Mouse (Mus musculus) stomach, embryonic 16.5 days (tissue): Measurements from ENCODE around the gene Zdhhc12. TPM values are rescaled to one million over a fixed set of nuclear protein-coding genes. Genes with fewer than 3 reads are reported as not detected.
A peak's percentile ranks its signal among the peaks of the same experiment; 100 is the strongest.
"Not testable (repeated sequence)": the region's sequence is repeated elsewhere in the genome, so short reads cannot be mapped to it uniquely, and the experiment has no call there.

ENCODE experiments used
- ATAC-seq: fragments of 200-750 bp; cut with Nextera tagmentation; 2 replicates; pipeline ENCODE4 v1.8.0; 2017; ENCODE audit warnings: moderate number of reproducible peaks, moderate TSS enrichment; ENCODE audit not compliant: insufficient read depth, low FRiP score
- H3K27ac ChIP-seq: fragments of 300-500 bp; sonication (generic); 2 replicates; pipeline ENCODE4 v1.5.1; 2014; ENCODE audit warnings: low read length
- H3K27me3 ChIP-seq: fragments of 300-500 bp; sonication (generic); 2 replicates; pipeline ENCODE4 v1.6.1; 2014; ENCODE audit warnings: low read length, control low read depth, mixed read lengths; ENCODE audit not compliant: control insufficient read depth, insufficient read depth
- H3K36me3 ChIP-seq: fragments of 300-500 bp; sonication (generic); 2 replicates; pipeline ENCODE4 v1.6.1; 2014; ENCODE audit warnings: low read length; ENCODE audit not compliant: control insufficient read depth, insufficient read depth
- H3K4me1 ChIP-seq: fragments of 300-500 bp; sonication (generic); 2 replicates; pipeline ENCODE4 v1.6.1; 2014; ENCODE audit warnings: low read length, control low read depth, mixed read lengths; ENCODE audit not compliant: control insufficient read depth, insufficient read depth
- H3K4me2 ChIP-seq: fragments of 300-500 bp; sonication (generic); 2 replicates; pipeline ENCODE4 v1.6.1; 2014; ENCODE audit warnings: low read depth, low read length, mixed read lengths
- H3K4me3 ChIP-seq: fragments of 300-500 bp; sonication (generic); replicated peaks from 2 replicates; pipeline ENCODE4 v1.5.1; 2014; ENCODE audit warnings: mild to moderate bottlenecking, low read length
- H3K9ac ChIP-seq: fragments of 300-500 bp; sonication (generic); 2 replicates; pipeline ENCODE4 v1.6.1; 2014; ENCODE audit warnings: low read length
- H3K9me3 ChIP-seq: fragments of 300-500 bp; sonication (generic); replicated peaks from 2 replicates; pipeline ENCODE4 v1.6.1; 2016; ENCODE audit warnings: low read length, control low read depth; ENCODE audit not compliant: control insufficient read depth
- WGBS: fragments of 180-500 bp; shearing (Covaris S2); extraction: QIAGEN DNeasy Blood & Tissue Kit; methylation state at CpG from one replicate; pipeline ENCODE4 v1.1.7; 2014; 5-methylcytosine and 5-hydroxymethylcytosine counted together
- polyA plus RNA-seq: library from polyadenylated mRNA; unstranded; fragments of >200 nt; fragmentation: Nextera tagmentation; extraction: Ambion mirVana; gene quantifications from 2 replicates; pipeline ENCODE4 v1.2.1, GENCODE M21; 2015

The Zdhhc12 gene
- polyA plus RNA-seq, result 37.4 and 41.4 TPM in 2 replicates

DNA sequence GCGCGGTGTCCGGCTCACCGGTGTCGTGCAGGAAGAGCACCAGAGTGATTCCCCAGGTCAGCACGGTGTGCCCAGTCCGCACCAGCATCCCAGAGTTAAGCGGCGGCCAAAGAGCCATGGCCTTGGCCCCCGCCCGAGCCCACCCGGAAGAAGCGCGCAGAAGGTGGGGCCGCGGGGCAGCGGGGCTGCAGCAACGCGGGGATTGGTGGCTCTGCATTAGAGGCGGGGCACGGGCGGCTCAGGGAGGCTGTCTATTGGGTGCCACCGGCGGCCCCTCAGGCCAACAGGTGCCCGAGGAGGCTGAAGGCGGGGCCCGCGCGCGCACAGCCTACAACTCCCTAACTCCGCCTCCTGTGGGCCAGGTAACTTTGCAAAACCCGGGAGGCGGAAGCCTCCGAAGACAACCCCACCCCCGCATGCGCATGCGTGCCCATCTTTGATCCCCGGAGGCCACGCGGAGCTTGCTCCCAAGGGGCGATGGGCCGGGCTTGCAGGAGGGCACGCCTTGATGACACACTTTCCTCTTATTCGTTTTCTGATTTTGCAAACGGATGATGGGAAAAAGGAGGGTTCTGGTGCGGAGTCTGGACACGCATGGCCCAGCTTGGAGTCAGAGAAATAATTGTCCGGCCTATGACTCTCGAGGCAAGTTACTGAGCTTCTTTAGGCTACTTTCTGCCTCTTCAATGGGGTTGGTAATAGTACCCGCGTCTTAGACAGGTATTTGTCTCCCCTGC is at the start of gene Zdhhc12:
Gene Zdhhc12, minus strand, starts transcription at position 178 of the 737 bp plus-strand sequence.
- Histone ChIP-seq H3K4me3 (peak within 1 kb of the TSS; percentile 69), H3K4me2 (peak within 1 kb of the TSS; percentile 87), H3K9ac (peak within 1 kb of the TSS; percentile 85), H3K36me3 (no peaks in the 10 kb centered on the region), H3K4me1 (no peaks in the 10 kb centered on the region), H3K27ac (peak within 1 kb of the TSS; percentile 82), H3K9me3 (no peaks in the 10 kb centered on the region), H3K27me3 (no peaks in the 10 kb centered on the region)
- ATAC-seq, result peak; percentile 98
- under 1% methylated on average over 51 of the region's 51 CpGs for WGBS

DNA sequence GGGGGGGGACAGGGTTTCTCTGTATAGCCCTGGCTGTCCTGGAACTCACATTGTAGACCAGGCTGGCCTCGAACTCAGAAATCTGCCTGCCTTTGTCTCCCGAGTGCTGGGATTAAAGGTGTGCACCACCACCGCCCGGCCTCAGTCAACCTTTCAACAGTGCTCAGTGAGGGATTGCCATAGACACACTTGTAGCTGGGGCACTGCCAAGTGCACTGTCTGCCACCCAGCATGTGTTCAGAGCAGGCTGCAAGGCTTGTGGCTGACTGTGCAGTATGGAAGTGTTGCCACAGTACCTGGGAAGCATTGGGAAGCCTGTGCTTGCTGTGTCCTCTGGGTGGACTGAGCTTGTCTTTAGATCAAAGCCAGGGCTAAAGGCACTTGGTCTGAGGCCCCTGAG is 46.6 kb upstream of the Zdhhc12 start:
- not testable (repeated sequence) for H3K4me2 ChIP-seq, H3K27ac ChIP-seq, ATAC-seq, H3K27me3 ChIP-seq, H3K9me3 ChIP-seq, H3K4me1 ChIP-seq, H3K36me3 ChIP-seq, H3K9ac ChIP-seq, H3K4me3 ChIP-seq
- WGBS, result 96% methylated on average over 4 of the region's 4 CpGs

DNA sequence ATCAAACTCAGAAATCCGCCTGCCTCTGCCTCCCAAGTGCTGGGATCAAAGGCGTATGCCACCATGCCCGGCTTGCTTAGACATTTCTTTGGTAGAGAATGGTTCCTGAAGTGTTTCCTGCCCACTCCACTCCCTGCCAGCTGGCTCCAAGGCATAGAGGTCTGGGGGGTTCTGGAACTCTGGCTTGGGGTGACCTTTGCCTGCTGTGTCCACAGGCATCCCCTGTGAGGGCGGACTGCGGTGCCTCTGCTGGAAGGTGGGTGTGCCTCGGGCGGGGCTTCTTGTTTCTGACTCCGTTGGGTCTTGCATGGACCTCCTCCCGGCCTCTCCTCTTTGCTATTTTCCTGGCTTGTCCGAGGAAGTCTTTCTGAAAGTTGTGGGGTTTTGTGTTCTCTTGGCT is 43.0 kb upstream of the Zdhhc12 start:
- Histone ChIP-seq H3K27me3 (no peaks in the 10 kb centered on the region), H3K4me1 (peaks cover 21% of the 10 kb centered on the region), H3K36me3 (0 out of 2 replicates have a peak, but pooled peaks cover 3% of the 10 kb centered on the region), H3K4me3 (no peak overlapping the region), H3K27ac (no peak overlapping the region), H3K4me2 (no peak overlapping the region), H3K9me3 (no peaks in the 10 kb centered on the region), H3K9ac (no peak overlapping the region)
- ATAC-seq, result no peak
- 72% methylated on average over 10 of the region's 10 CpGs for WGBS

DNA sequence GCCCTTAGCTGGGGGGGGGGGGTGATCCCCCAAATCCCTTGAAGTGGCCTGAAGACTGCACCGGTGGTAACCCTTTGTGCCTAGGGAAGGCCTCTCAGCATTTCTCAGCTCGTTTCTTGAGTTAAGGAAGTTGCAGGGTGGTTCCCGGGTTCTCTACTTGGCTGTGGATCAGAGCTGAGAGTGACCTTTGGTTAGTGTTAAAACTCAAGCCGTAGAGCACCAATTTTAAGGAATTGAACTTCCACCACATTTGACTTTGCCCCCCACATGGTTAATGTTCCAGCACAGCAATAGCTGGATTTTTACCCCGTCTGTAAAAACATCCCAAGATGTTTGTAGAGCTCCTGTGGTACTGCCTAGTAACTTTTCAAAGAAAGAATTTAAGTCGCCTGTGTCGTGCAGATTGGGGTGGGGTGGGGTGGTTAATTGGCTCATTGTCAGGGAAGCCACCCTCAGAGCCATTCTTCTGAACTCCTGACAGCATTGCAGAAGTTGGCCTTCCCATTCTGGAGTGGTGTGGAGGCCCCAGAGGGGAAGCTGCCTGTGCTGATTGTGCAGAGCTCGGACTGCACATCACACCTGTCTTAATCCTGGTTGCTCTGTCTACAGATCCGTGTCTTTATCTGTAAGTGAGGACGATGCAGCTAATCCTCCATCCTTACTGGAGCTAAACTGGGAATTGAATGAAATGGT is 41.6 kb upstream of the Zdhhc12 start:
- Histone ChIP-seq H3K4me3 (peak overlapping the region; percentile 90), H3K36me3 (no peaks in the 10 kb centered on the region), H3K27ac (peak overlapping the region; percentile 90; the same call in 1 of the 2 replicates), H3K4me2 (peak overlapping the region; percentile 76), H3K9ac (peak overlapping the region; percentile 88), H3K9me3 (no peaks in the 10 kb centered on the region), H3K27me3 (no peaks in the 10 kb centered on the region), H3K4me1 (peaks cover 21% of the 10 kb centered on the region)
- ATAC-seq, result no peak
- WGBS, result 62% methylated on average over 10 of the region's 10 CpGs

DNA sequence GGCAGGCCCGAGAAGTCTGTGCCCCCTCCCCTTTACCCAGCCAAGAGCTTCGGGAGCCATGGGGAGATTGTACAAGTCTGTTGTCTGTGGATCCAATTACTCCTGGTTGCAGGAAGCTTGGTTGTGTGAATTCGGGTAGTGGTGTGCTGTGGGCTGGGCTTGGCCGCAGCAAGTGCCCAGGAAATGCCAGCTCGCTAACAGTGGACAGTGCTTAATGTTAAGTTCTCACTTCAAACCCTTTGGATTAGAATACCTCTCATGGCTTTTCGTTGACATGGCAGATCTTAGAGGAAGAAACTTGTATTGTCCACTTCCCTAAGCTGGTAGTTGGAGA is 40.9 kb upstream of the Zdhhc12 start:
- 20% methylated on average over 6 of the region's 6 CpGs for WGBS
- Histone ChIP-seq H3K27me3 (no peaks in the 10 kb centered on the region), H3K27ac (peak overlapping the region; percentile 90), H3K36me3 (no peaks in the 10 kb centered on the region), H3K4me2 (peak overlapping the region; percentile 76), H3K4me3 (peak overlapping the region; percentile 90), H3K4me1 (peaks cover 21% of the 10 kb centered on the region), H3K9me3 (no peaks in the 10 kb centered on the region), H3K9ac (peak overlapping the region; percentile 88)
- ATAC-seq, result no peak

DNA sequence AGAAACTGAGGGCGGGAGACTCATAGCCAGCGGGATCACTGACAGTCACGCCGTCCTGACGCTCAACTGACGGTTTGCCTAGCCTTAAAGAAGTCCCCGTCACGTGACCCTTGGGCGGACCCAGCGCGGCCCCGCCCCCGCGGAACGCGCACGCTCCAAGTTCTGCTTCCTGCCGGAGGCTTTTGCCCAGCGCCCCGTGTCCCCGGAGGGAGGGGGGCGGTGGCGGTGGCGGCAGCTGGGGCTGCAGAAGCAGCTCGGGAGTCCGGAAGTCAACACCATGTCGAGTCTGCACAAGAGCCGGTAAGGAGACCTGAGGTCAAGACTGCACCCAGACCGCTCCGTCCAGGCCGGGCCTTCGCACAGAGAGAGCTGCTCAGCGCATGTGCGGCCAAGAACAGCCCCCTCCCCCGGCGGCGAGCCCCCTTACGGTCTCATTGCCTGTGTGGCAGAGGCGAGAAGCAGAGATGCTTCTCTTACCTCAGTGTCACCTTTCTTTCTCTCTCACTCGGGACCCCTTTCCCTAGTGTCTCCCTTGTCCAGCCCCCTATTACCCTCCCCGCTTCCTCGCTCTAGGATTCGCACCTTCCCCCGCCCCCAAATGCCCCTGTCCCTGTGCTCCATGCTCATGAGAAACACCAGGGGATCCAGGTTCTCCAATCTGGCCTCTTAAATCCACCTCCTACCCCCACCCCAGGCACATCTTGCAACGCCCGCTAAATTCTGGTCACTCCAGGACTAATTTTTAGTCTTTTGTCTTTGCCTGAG is 40.3 kb upstream of the Zdhhc12 start, which contains the start of gene Tbc1d13:
Gene Tbc1d13, plus strand, starts transcription at position 134 of the 765 bp plus-strand sequence.
- peak within 1 kb of the TSS; percentile 76 for H3K4me2 ChIP-seq
- ATAC-seq, result peak; percentile 96
- H3K27ac ChIP-seq, result peak within 1 kb of the TSS; percentile 90
- H3K9ac ChIP-seq, result peak within 1 kb of the TSS; percentile 88
- H3K9me3 ChIP-seq, result no peaks in the 10 kb centered on the region
- H3K4me1 ChIP-seq, result peaks cover 21% of the 10 kb centered on the region
- peak within 1 kb of the TSS; percentile 90 for H3K4me3 ChIP-seq
- H3K36me3 ChIP-seq, result no peaks in the 10 kb centered on the region
- no peaks in the 10 kb centered on the region for H3K27me3 ChIP-seq
- WGBS, result under 1% methylated on average over 46 of the region's 46 CpGs

DNA sequence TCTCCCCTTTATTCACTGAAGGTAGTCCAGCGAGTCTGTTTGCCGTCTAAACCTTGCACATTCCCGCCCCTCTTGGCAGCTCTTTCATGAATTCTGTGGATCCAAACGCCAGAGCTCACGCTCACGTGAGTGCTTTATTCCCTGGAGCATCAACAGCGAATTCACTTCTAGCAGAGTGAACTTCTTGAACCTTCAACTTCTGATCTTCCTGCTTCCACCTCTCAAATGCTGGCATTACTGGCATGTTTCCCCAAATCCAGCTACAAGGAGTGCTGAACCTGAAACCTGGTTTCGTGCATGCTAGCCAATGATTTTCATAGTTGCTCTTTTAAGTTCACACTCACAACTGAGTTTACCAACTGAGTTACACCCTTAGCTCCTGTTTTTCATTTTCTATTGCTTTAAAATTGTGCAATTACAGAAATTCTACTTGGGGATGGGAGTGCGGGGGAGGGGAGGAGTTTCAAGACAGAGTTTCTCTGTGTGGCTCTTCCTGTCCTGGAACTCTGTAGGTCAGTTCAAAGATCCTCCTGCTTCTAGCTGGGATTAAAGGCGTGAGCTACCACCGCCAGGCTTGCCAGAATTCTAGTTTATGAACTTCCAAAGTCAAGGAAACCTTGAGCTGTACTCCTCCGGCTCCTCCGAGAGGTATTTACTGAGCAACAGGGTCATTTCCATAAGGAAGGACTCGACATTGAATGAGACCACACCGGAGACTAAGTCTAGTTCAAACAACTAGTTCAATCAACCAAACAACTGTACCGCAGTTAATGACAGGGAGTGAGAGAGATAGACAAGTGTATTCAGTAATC is 39.6 kb upstream of the Zdhhc12 start:
- Histone ChIP-seq H3K27me3 (no peaks in the 10 kb centered on the region), H3K9ac (peak overlapping the region; percentile 88), H3K4me2 (peak overlapping the region; percentile 76), H3K4me3 (peak overlapping the region; percentile 90), H3K4me1 (peaks cover 21% of the 10 kb centered on the region), H3K9me3 (no peaks in the 10 kb centered on the region), H3K36me3 (no peaks in the 10 kb centered on the region), H3K27ac (peak overlapping the region; percentile 90)
- WGBS, result 15% methylated on average over 16 of the region's 16 CpGs
- ATAC-seq, result no peak

DNA sequence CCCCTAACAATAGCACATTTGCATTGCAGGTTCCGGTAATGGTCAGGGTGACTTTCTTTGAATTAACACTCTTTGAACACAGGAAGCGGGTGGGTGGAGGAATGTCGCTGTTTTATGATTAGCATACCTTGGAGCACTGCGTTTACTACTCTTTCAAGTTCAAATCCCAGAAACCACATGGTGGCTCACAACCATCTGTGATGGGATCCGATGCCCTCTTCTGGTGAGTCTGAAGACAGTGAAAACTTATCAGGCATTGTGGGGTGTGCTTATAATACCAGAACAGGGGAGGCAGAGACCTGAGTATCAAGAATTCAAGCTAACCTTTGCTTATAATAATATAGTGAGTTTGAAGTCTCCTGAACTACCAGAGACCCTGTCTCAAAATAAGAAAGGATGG is 37.8 kb upstream of the Zdhhc12 start:
- not testable (repeated sequence) for H3K27ac ChIP-seq, H3K4me3 ChIP-seq, H3K9me3 ChIP-seq, H3K9ac ChIP-seq, ATAC-seq, H3K36me3 ChIP-seq, H3K4me2 ChIP-seq, H3K27me3 ChIP-seq
- peaks cover 21% of the 10 kb centered on the region for H3K4me1 ChIP-seq
- 56% methylated on average over 5 of the region's 5 CpGs for WGBS
